Mouse (Mus musculus): Measurements from ENCODE around the gene Nr2e1. TPM values are rescaled to one million over a fixed set of nuclear protein-coding genes. Genes with fewer than 3 reads are reported as not detected.

Gene Nr2e1
- polyA plus RNA-seq, 1 experiment from 2014 or later, result not detected

GRCm38 (mm10) chr10:42545707-42546503, 37.5 kb downstream of the Nr2e1 start:
- ATAC-seq (ENCODE audit: insufficient read depth, low FRiP score, low TSS enrichment), result no peak
- H3K27ac ChIP-seq (ENCODE audit: low read depth, low read length), result no peak overlapping the region
- H3K27me3 ChIP-seq (ENCODE audit: control insufficient read depth, insufficient read depth, low read length), result no peaks in the 10 kb centered on the region
- no peak overlapping the region for H3K4me2 ChIP-seq (ENCODE audit: low read depth)
- H3K4me1 ChIP-seq (ENCODE audit: control insufficient read depth, insufficient read depth, low read length), result no peaks in the 10 kb centered on the region
- 75% methylated on average over 6 of the region's 6 CpGs for WGBS
- no peaks in the 10 kb centered on the region for H3K36me3 ChIP-seq (ENCODE audit: control insufficient read depth, insufficient read depth, low read length)
- H3K9me3 ChIP-seq (ENCODE audit: control insufficient read depth, low read length), result no peaks in the 10 kb centered on the region
- no peak for DNase-seq (ENCODE audit: low spot score)
- no peak overlapping the region for H3K9ac ChIP-seq (ENCODE audit: low read length)
- H3K4me3 ChIP-seq (ENCODE audit: low read depth, low read length), result no peak overlapping the region

- DNase-seq (ENCODE audit: low spot score) (no peak), ATAC-seq (ENCODE audit: insufficient read depth, low FRiP score, low TSS enrichment) (no peak)
- H3K27me3 ChIP-seq (ENCODE audit: control insufficient read depth, insufficient read depth, low read length), result no peaks in the 10 kb centered on the region
- 90% methylated on average over 9 of the region's 9 CpGs for WGBS
- H3K4me2 ChIP-seq (ENCODE audit: low read depth), result no peak overlapping the region
- H3K9me3 ChIP-seq (ENCODE audit: control insufficient read depth, low read length), result no peaks in the 10 kb centered on the region
- H3K9ac ChIP-seq (ENCODE audit: low read length), result no peak overlapping the region
- H3K4me1 ChIP-seq (ENCODE audit: control insufficient read depth, insufficient read depth, low read length), result no peaks in the 10 kb centered on the region
- H3K4me3 ChIP-seq (ENCODE audit: low read depth, low read length), result no peak overlapping the region
- H3K36me3 ChIP-seq (ENCODE audit: control insufficient read depth, insufficient read depth, low read length), result no peaks in the 10 kb centered on the region
- H3K27ac ChIP-seq (ENCODE audit: low read depth, low read length), result no peak overlapping the region
Observed at GRCm38 (mm10) chr10:42537571-42538316, 45.7 kb downstream of the Nr2e1 start.

GRCm38 (mm10) chr10:42533836-42534453, 49.5 kb downstream of the Nr2e1 start:
- H3K4me3 ChIP-seq (ENCODE audit: low read depth, low read length), result no peak overlapping the region
- H3K27me3 ChIP-seq (ENCODE audit: control insufficient read depth, insufficient read depth, low read length), result no peaks in the 10 kb centered on the region
- no peaks in the 10 kb centered on the region for H3K36me3 ChIP-seq (ENCODE audit: control insufficient read depth, insufficient read depth, low read length)
- no peak overlapping the region for H3K4me2 ChIP-seq (ENCODE audit: low read depth)
- 93% methylated on average over 11 of the region's 11 CpGs for WGBS
- no peaks in the 10 kb centered on the region for H3K4me1 ChIP-seq (ENCODE audit: control insufficient read depth, insufficient read depth, low read length)
- no peak overlapping the region for H3K27ac ChIP-seq (ENCODE audit: low read depth, low read length)
- ATAC-seq (ENCODE audit: insufficient read depth, low FRiP score, low TSS enrichment) (no peak), DNase-seq (ENCODE audit: low spot score) (no peak)
- no peaks in the 10 kb centered on the region for H3K9me3 ChIP-seq (ENCODE audit: control insufficient read depth, low read length)
- H3K9ac ChIP-seq (ENCODE audit: low read length), result no peak overlapping the region

GRCm38 (mm10) chr10:42525682-42526081, 57.8 kb downstream of the Nr2e1 start:
- 98% methylated on average over 3 of the region's 3 CpGs for WGBS

GRCm38 (mm10) chr10:42523556-42524162, 59.8 kb downstream of the Nr2e1 start:
- Histone ChIP-seq H3K36me3 (ENCODE audit: control insufficient read depth, insufficient read depth, low read length) (no peaks in the 10 kb centered on the region), H3K27ac (ENCODE audit: low read depth, low read length) (no peak overlapping the region), H3K9me3 (ENCODE audit: control insufficient read depth, low read length) (no peaks in the 10 kb centered on the region), H3K4me2 (ENCODE audit: low read depth) (no peak overlapping the region), H3K27me3 (ENCODE audit: control insufficient read depth, insufficient read depth, low read length) (no peaks in the 10 kb centered on the region), H3K4me3 (ENCODE audit: low read depth, low read length) (no peak overlapping the region), H3K4me1 (ENCODE audit: control insufficient read depth, insufficient read depth, low read length) (no peaks in the 10 kb centered on the region), H3K9ac (ENCODE audit: low read length) (no peak overlapping the region)
- 80% methylated on average over 11 of the region's 11 CpGs for WGBS
- DNase-seq (ENCODE audit: low spot score) (no peak), ATAC-seq (ENCODE audit: insufficient read depth, low FRiP score, low TSS enrichment) (no peak)

More at GRCm38 (mm10) chr10:42525682-42526081, 57.8 kb downstream of the Nr2e1 start:
- Histone ChIP-seq H3K27ac (ENCODE audit: low read depth, low read length) (no peak overlapping the region), H3K4me2 (ENCODE audit: low read depth) (no peak overlapping the region), H3K36me3 (ENCODE audit: control insufficient read depth, insufficient read depth, low read length) (no peaks in the 10 kb centered on the region), H3K4me3 (ENCODE audit: low read depth, low read length) (no peak overlapping the region), H3K9ac (ENCODE audit: low read length) (no peak overlapping the region), H3K4me1 (ENCODE audit: control insufficient read depth, insufficient read depth, low read length) (no peaks in the 10 kb centered on the region), H3K27me3 (ENCODE audit: control insufficient read depth, insufficient read depth, low read length) (no peaks in the 10 kb centered on the region), H3K9me3 (ENCODE audit: control insufficient read depth, low read length) (no peaks in the 10 kb centered on the region)
- ATAC-seq (ENCODE audit: insufficient read depth, low FRiP score, low TSS enrichment), result no peak
- no peak for DNase-seq (ENCODE audit: low spot score)

- Histone ChIP-seq H3K4me1 (ENCODE audit: control insufficient read depth, insufficient read depth, low read length) (no peaks in the 10 kb centered on the region), H3K9ac (ENCODE audit: low read length) (no peak overlapping the region), H3K27ac (ENCODE audit: low read depth, low read length) (no peak overlapping the region), H3K4me3 (ENCODE audit: low read depth, low read length) (no peak overlapping the region), H3K4me2 (ENCODE audit: low read depth) (no peak overlapping the region), H3K36me3 (ENCODE audit: control insufficient read depth, insufficient read depth, low read length) (no peaks in the 10 kb centered on the region), H3K9me3 (ENCODE audit: control insufficient read depth, low read length) (no peaks in the 10 kb centered on the region), H3K27me3 (ENCODE audit: control insufficient read depth, insufficient read depth, low read length) (no peaks in the 10 kb centered on the region)
- 69% methylated on average over 2 of the region's 2 CpGs for WGBS
- no peak for ATAC-seq (ENCODE audit: insufficient read depth, low FRiP score, low TSS enrichment)
- DNase-seq (ENCODE audit: low spot score), result no peak
Observed at GRCm38 (mm10) chr10:42522912-42523311, 60.5 kb downstream of the Nr2e1 start.

- ATAC-seq (ENCODE audit: insufficient read depth, low FRiP score, low TSS enrichment), result no peak
- Histone ChIP-seq H3K27ac (ENCODE audit: low read depth, low read length) (no peak overlapping the region), H3K27me3 (ENCODE audit: control insufficient read depth, insufficient read depth, low read length) (no peaks in the 10 kb centered on the region), H3K36me3 (ENCODE audit: control insufficient read depth, insufficient read depth, low read length) (no peaks in the 10 kb centered on the region), H3K9me3 (ENCODE audit: control insufficient read depth, low read length) (no peaks in the 10 kb centered on the region), H3K4me3 (ENCODE audit: low read depth, low read length) (no peak overlapping the region), H3K4me2 (ENCODE audit: low read depth) (no peak overlapping the region), H3K4me1 (ENCODE audit: control insufficient read depth, insufficient read depth, low read length) (no peaks in the 10 kb centered on the region), H3K9ac (ENCODE audit: low read length) (no peak overlapping the region)
- no peak for DNase-seq (ENCODE audit: low spot score)
- 69% methylated on average over 5 of the region's 5 CpGs for WGBS
Observed at GRCm38 (mm10) chr10:42521315-42521981, 62.0 kb downstream of the Nr2e1 start.

GRCm38 (mm10) chr10:42518363-42518762, 65.1 kb downstream of the Nr2e1 start:
- 94% methylated on average over 8 of the region's 8 CpGs for WGBS
- no peak overlapping the region for H3K27ac ChIP-seq (ENCODE audit: low read depth, low read length)
- no peaks in the 10 kb centered on the region for H3K27me3 ChIP-seq (ENCODE audit: control insufficient read depth, insufficient read depth, low read length)
- ATAC-seq (ENCODE audit: insufficient read depth, low FRiP score, low TSS enrichment) (no peak), DNase-seq (ENCODE audit: low spot score) (no peak)
- H3K4me2 ChIP-seq (ENCODE audit: low read depth), result no peak overlapping the region
- H3K4me1 ChIP-seq (ENCODE audit: control insufficient read depth, insufficient read depth, low read length), result no peaks in the 10 kb centered on the region
- no peak overlapping the region for H3K9ac ChIP-seq (ENCODE audit: low read length)
- no peaks in the 10 kb centered on the region for H3K9me3 ChIP-seq (ENCODE audit: control insufficient read depth, low read length)
- no peak overlapping the region for H3K4me3 ChIP-seq (ENCODE audit: low read depth, low read length)
- no peaks in the 10 kb centered on the region for H3K36me3 ChIP-seq (ENCODE audit: control insufficient read depth, insufficient read depth, low read length)

All from neural tube, embryonic 11.5 days (tissue).